Mouse (Mus musculus) small intestine, adult 2 months (tissue): ENCODE results near the gene Hnrnpul1.

Source experiments
- CTCF ChIP-seq: fragments of 200-500 bp; IDR thresholded peaks from 2 replicates; pipeline ENCODE4 v1.5.1; 2012; ENCODE audit warnings: low read depth, mild to moderate bottlenecking, control low read depth, inconsistent platforms, low read length, moderate library complexity, mixed read lengths; ENCODE audit not compliant: insufficient replicate concordance, insufficient read length; ENCODE audit errors: extremely low read depth
- POLR2A ChIP-seq: fragments of 200-500 bp; IDR thresholded peaks from 2 replicates; pipeline ENCODE4 v1.6.1; 2012; ENCODE audit warnings: low read depth, mild to moderate bottlenecking, control low read depth, inconsistent platforms, low read length, moderate library complexity

DNA sequence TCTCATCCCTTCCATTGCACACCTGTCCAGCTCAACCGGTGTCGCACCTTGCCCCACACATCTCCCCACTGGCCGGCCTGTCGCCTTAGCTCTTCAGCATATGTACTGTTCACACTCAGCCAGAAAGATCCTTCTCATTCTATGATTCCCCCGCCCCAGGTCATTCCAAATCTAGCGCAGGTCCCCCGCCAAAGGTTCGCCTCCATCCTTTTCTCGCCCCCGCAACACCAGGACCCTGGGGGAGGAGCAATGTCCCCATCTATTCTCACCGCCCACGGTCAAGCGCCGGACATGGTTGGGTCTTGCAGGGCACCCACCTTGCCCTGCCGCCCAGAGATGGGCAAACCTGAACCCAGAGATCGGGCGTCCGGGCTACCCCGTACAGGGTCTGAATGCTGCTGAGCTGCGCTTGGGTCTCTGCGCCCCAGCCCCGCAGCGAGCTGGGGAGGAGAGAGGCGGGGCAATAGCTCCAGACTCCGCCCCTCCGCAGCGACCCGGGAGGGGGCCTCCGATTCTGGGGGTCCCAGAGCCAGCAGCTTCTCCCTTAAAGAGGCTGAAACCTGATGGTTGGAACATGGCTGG lies 79.7 kb downstream of the Hnrnpul1 start, which contains the start of gene Tmem91:
- TF ChIP-seq POLR2A (no peak), CTCF (no peak)
